Mouse (Mus musculus): Measurements from ENCODE around the gene Nudcd3.
"Not testable (repeated sequence)": the region's sequence is repeated elsewhere in the genome, so short reads cannot be mapped to it uniquely, and the experiment has no call there.

Nudcd3 gene

GRCm38 (mm10) chr11:6123605-6124120 lies 76.6 kb downstream of the Nudcd3 start:
- DNase-seq (ENCODE audit: low read depth in 1 of 2, low spot score in 2 of 2): no peak

- no peak for DNase-seq (ENCODE audit: low read depth in 1 of 2, low spot score in 2 of 2)
These were observed 77.6 kb downstream of the Nudcd3 start for GRCm38 (mm10) chr11:6122631-6123030.

GRCm38 (mm10) chr11:6120596-6120995 lies 79.6 kb downstream of the Nudcd3 start:
- DNase-seq (ENCODE audit: low read depth in 1 of 2, low spot score in 2 of 2): no peak

- no peak for DNase-seq (ENCODE audit: low read depth in 1 of 2, low spot score in 2 of 2)
These were observed 80.2 kb downstream of the Nudcd3 start for GRCm38 (mm10) chr11:6120001-6120400.

- DNase-seq (ENCODE audit: low read depth in 1 of 2, low spot score in 2 of 2): no peak
These were observed 80.9 kb downstream of the Nudcd3 start for GRCm38 (mm10) chr11:6119312-6119711.

- DNase-seq (ENCODE audit: low read depth in 1 of 2, low spot score in 2 of 2): no peak
These were observed 82.3 kb downstream of the Nudcd3 start for GRCm38 (mm10) chr11:6117956-6118355.

GRCm38 (mm10) chr11:6111734-6112484 lies 88.3 kb downstream of the Nudcd3 start:
- DNase-seq (ENCODE audit: low read depth in 1 of 2, low spot score in 2 of 2): no peak

GRCm38 (mm10) chr11:6109990-6110389 lies 90.2 kb downstream of the Nudcd3 start:
- no peak for DNase-seq (ENCODE audit: low read depth in 1 of 2, low spot score in 2 of 2)

- no peak for DNase-seq (ENCODE audit: low read depth in 1 of 2, low spot score in 2 of 2)
These were observed 91.9 kb downstream of the Nudcd3 start for GRCm38 (mm10) chr11:6108296-6108695.

GRCm38 (mm10) chr11:6107722-6108121 lies 92.5 kb downstream of the Nudcd3 start:
- no peak for DNase-seq (ENCODE audit: low read depth in 1 of 2, low spot score in 2 of 2)

- no peak for DNase-seq (ENCODE audit: low read depth in 1 of 2, low spot score in 2 of 2)
These were observed 95.5 kb downstream of the Nudcd3 start for GRCm38 (mm10) chr11:6104734-6105133.

- DNase-seq (ENCODE audit: low read depth in 1 of 2, low spot score in 2 of 2): not testable (repeated sequence)
These were observed 103.6 kb downstream of the Nudcd3 start for GRCm38 (mm10) chr11:6096637-6097036.

- DNase-seq (ENCODE audit: low read depth in 1 of 2, low spot score in 2 of 2): no peak
These were observed 113.2 kb downstream of the Nudcd3 start for GRCm38 (mm10) chr11:6086991-6087390.

GRCm38 (mm10) chr11:6078737-6079136 lies 121.5 kb downstream of the Nudcd3 start:
- no peak for DNase-seq (ENCODE audit: low read depth in 1 of 2, low spot score in 2 of 2)

GRCm38 (mm10) chr11:6075618-6076066 lies 124.6 kb downstream of the Nudcd3 start:
- DNase-seq (ENCODE audit: low read depth in 1 of 2, low spot score in 2 of 2): no peak

GRCm38 (mm10) chr11:6068181-6068957 lies 131.8 kb downstream of the Nudcd3 start:
- no peak for DNase-seq (ENCODE audit: low read depth in 1 of 2, low spot score in 2 of 2)

GRCm38 (mm10) chr11:6067160-6067559 lies 133.1 kb downstream of the Nudcd3 start:
- DNase-seq (ENCODE audit: low read depth in 1 of 2, low spot score in 2 of 2): no peak

GRCm38 (mm10) chr11:6066176-6066575 lies 134.0 kb downstream of the Nudcd3 start, which contains the start of gene Camk2b:
Camk2b (minus strand) TSS chr11:6066362.
- DNase-seq (ENCODE audit: low read depth in 1 of 2, low spot score in 2 of 2): no peak

GRCm38 (mm10) chr11:6065551-6066121 lies 134.6 kb downstream of the Nudcd3 start:
- no peak for DNase-seq (ENCODE audit: low read depth in 1 of 2, low spot score in 2 of 2)

GRCm38 (mm10) chr11:6065046-6065521 lies 135.1 kb downstream of the Nudcd3 start:
- DNase-seq (ENCODE audit: low read depth in 1 of 2, low spot score in 2 of 2): no peak

- no peak for DNase-seq (ENCODE audit: low read depth in 1 of 2, low spot score in 2 of 2)
These were observed 135.8 kb downstream of the Nudcd3 start for GRCm38 (mm10) chr11:6064215-6065045.

Measured in monocyte, adult 2 months (primary cell).